Mouse (Mus musculus): ENCODE data around the gene Vps72.
"Not testable (repeated sequence)": the region's sequence is repeated elsewhere in the genome, so short reads cannot be mapped to it uniquely, and the experiment has no call there.

DNA sequence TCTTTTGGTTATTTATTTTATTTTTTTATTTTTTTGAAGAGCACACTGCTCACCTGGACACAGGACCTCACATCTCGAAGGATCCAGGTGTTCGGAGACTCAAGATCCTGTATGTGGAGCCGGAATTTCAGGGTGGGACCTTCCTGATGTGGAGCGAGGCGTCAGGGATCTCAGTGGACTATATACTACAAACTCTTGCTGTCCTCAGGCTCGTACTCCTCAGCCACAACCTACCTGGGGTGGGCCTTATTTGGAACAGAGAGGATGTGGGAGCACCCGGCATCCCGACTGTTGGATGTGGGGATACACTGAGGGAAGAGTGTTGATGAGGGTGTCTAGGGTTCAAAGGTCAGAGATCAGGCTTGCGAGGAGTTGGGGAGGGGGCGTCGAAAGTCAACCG, 23.3 kb downstream of the Vps72 start:
- not testable (repeated sequence) for TF ChIP-seq POLR2A (IDR thresholded peaks at IDR 0.05; ENCODE audit: insufficient read depth, low read length); CTCF (IDR thresholded peaks at IDR 0.05; ENCODE audit: low read depth, low read length); EP300 (IDR thresholded peaks at IDR 0.05; ENCODE audit: insufficient read depth, low read depth, low read length)

Measured in ES-Bruce4 (cell line).